Mouse (Mus musculus) erythroblast, embryonic 14.5 days (primary cell): ENCODE measurements around the gene Prom2.

ENCODE experiments used
- GATA1 ChIP-seq: IDR thresholded peaks from 2 replicates; pipeline ENCODE4 v1.6.1; 2012; ENCODE audit warnings: low read length, inconsistent platforms, mixed read lengths
- TAL1 ChIP-seq: IDR thresholded peaks from 3 replicates; pipeline ENCODE4 v1.6.1; 2012; ENCODE audit warnings: low read length, inconsistent platforms, mixed read lengths

DNA sequence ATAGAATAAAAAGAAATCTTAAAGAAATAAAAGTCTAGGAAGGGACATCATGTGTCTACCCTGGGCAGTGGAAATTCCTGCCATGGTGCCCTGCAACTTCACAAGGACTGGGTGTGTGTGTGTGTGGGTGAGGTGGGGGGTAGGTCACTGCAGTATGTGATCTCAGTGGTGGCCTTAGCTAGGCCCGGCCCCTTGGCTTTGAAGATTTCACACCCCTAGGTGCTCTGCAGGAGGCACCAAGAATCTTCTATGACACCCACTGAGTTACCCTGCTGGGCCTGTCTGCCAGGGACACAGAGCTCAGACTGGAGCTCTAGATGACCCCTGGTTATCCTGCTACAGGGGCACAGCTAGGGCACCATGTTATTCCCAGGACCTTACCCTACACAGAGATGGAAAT, 44.9 kb downstream of the Prom2 start:
- TF ChIP-seq GATA1 (no peak), TAL1 (no peak)
